Mouse (Mus musculus) liver, embryonic 14.5 days (tissue): ENCODE results near the gene Cldn10. TPM values are rescaled to one million over a fixed set of nuclear protein-coding genes. Genes with fewer than 3 reads are reported as not detected.

Experiments used
- ATAC-seq: fragments of 200-750 bp; cut with Nextera tagmentation; 2 replicates; pipeline ENCODE4 v1.8.0; 2017; ENCODE audit warnings: moderate number of reproducible peaks, mild to moderate bottlenecking, moderate library complexity; ENCODE audit not compliant: insufficient read depth
- DNase-seq, 3 experiments: peaks; one replicate each; pipeline ENCODE4 v3.0.0-alpha.2; 2012 to 2013; ENCODE audit warnings: low read depth in 3 of 3, low spot score in 3 of 3
- H3K27ac ChIP-seq: fragments of 300-500 bp; sonication (generic); 2 replicates; pipeline ENCODE4 v1.5.1; 2014; ENCODE audit warnings: moderate library complexity, mild to moderate bottlenecking, control low read depth, inconsistent platforms
- H3K27me3 ChIP-seq: fragments of 300-500 bp; sonication (generic); 2 replicates; pipeline ENCODE4 v1.6.1; 2014; ENCODE audit warnings: mild to moderate bottlenecking, low read length, moderate library complexity; ENCODE audit not compliant: control insufficient read depth, insufficient read depth
- H3K36me3 ChIP-seq: fragments of 300-500 bp; sonication (generic); replicated peaks from 2 replicates; pipeline ENCODE4 v1.6.1; 2014; ENCODE audit warnings: low read depth; ENCODE audit not compliant: control insufficient read depth, insufficient read depth
- H3K4me1 ChIP-seq, 2 experiments: fragments of 200-500 bp in 1 of 2; fragments of 300-500 bp in 1 of 2; sonication (generic) in 1 of 2; replicated peaks; 2 replicates each; pipeline ENCODE4 v1.6.1; 2012 to 2014; ENCODE audit warnings: antibody characterized with exemption in 1 of 2, inconsistent platforms in 1 of 2, low read length in 1 of 2; ENCODE audit not compliant: control insufficient read depth in 2 of 2, insufficient read depth in 2 of 2
- H3K4me2 ChIP-seq: fragments of 300-500 bp; sonication (generic); 2 replicates; pipeline ENCODE4 v1.6.1; 2014; ENCODE audit warnings: low read depth, mild to moderate bottlenecking, control low read depth, moderate library complexity
- H3K4me3 ChIP-seq, 2 experiments: fragments of 200-500 bp in 1 of 2; fragments of 300-500 bp in 1 of 2; sonication (generic) in 1 of 2; 2 replicates each; pipeline ENCODE4 v1.5.1; 2012 to 2014; ENCODE audit warnings: low read depth in 2 of 2, low read length in 2 of 2, mild to moderate bottlenecking in 2 of 2, control low read depth in 1 of 2, inconsistent platforms in 1 of 2, moderate library complexity in 1 of 2; ENCODE audit not compliant: insufficient read depth in 1 of 2
- H3K9ac ChIP-seq: fragments of 300-500 bp; sonication (generic); replicated peaks from 2 replicates; pipeline ENCODE4 v1.6.1; 2014; ENCODE audit warnings: mild to moderate bottlenecking, control low read depth, moderate library complexity
- H3K9me3 ChIP-seq: fragments of 300-500 bp; sonication (generic); 2 replicates; pipeline ENCODE4 v1.6.1; 2016; ENCODE audit warnings: low read length, mixed read lengths; ENCODE audit not compliant: control insufficient read depth
- CTCF ChIP-seq: IDR thresholded peaks from 2 replicates; pipeline ENCODE4 v1.5.1; 2016; ENCODE audit warnings: antibody characterized with exemption, low read depth, control low read depth
- EP300 ChIP-seq: IDR thresholded peaks from 2 replicates; pipeline ENCODE4 v1.6.1; 2016; ENCODE audit warnings: antibody characterized with exemption, low read depth
- WGBS: fragments of 180-500 bp; shearing (Covaris S2); extraction: QIAGEN DNeasy Blood & Tissue Kit; methylation state at CpG from one replicate; pipeline ENCODE4 v1.1.7; 2014; ENCODE audit not compliant: insufficient replicate concordance; 5-methylcytosine and 5-hydroxymethylcytosine counted together
- polyA plus RNA-seq, 2 experiments: library from polyadenylated mRNA; depleted of rRNA in 1 of 2; stranded (reverse) in 1 of 2; unstranded in 1 of 2; fragments of >200 nt; fragmentation: Nextera tagmentation in 1 of 2; extraction: Ambion mirVana in 1 of 2; gene quantifications; 2 replicates each; pipeline versions ENCODE4 v1.2.1 to v1.2.3; 2012 to 2014

The Cldn10 gene
- polyA plus RNA-seq, 2 experiments = 0.06 to 0.51 TPM

GRCm38 (mm10) chr14:118851496-118852107, 63.9 kb downstream of the Cldn10 start:
- Histone ChIP-seq H3K27me3 (peaks cover 18% of the 10 kb centered on the region), H3K36me3 (no peaks in the 10 kb centered on the region), H3K9me3 (no peaks in the 10 kb centered on the region), H3K27ac (no peak overlapping the region), H3K4me1 (no peaks in the 10 kb centered on the region), H3K9ac (no peak overlapping the region), H3K4me2 (no peak overlapping the region), H3K4me3 (no peak overlapping the region)
- DNase-seq = no peak
- ATAC-seq = no peak
- whole genome bisulfite sequencing = 46% methylated on average over 6 of the region's 6 CpGs
- TF ChIP-seq CTCF = no peak
- no peak for TF ChIP-seq EP300

- DNase-seq (no peak), ATAC-seq (peak; percentile 37)
- peak overlapping the region; percentile 77 for H3K4me2 ChIP-seq
- H3K9ac ChIP-seq = no peak overlapping the region; the same call in 1 of the 2 replicates
- H3K4me3 ChIP-seq = peak overlapping the region; percentile 53 to 56
- H3K27ac ChIP-seq = no peak overlapping the region
- H3K27me3 ChIP-seq = peaks cover 18% of the 10 kb centered on the region
- WGBS = 3% methylated on average over 48 of the region's 48 CpGs
- H3K4me1 ChIP-seq = no peaks in the 10 kb centered on the region; a peak in 1 of 4 replicates
- no peaks in the 10 kb centered on the region for H3K9me3 ChIP-seq
- H3K36me3 ChIP-seq = no peaks in the 10 kb centered on the region
- no peak for TF ChIP-seq EP300
Observed at GRCm38 (mm10) chr14:118854371-118855114, 66.8 kb downstream of the Cldn10 start.

- DNase-seq = no peak
- H3K27ac ChIP-seq = no peak overlapping the region
- H3K36me3 ChIP-seq = no peaks in the 10 kb centered on the region
- peak overlapping the region; percentile 53 to 56 for H3K4me3 ChIP-seq
- WGBS = 2% methylated on average over 28 of the region's 28 CpGs
- no peak overlapping the region; the same call in 1 of the 2 replicates for H3K9ac ChIP-seq
- H3K27me3 ChIP-seq = peaks cover 18% of the 10 kb centered on the region
- no peaks in the 10 kb centered on the region; a peak in 1 of 4 replicates for H3K4me1 ChIP-seq
- H3K9me3 ChIP-seq = no peaks in the 10 kb centered on the region
- H3K4me2 ChIP-seq = peak overlapping the region; percentile 77
- TF ChIP-seq CTCF = peak; percentile 26; the same call in 1 of the 2 replicates
- TF ChIP-seq EP300 = no peak
- ATAC-seq = no peak
Observed at GRCm38 (mm10) chr14:118855141-118855800, 67.6 kb downstream of the Cldn10 start.

GRCm38 (mm10) chr14:118856563-118856962, 68.9 kb downstream of the Cldn10 start:
- no peak for TF ChIP-seq CTCF
- no peak for TF ChIP-seq EP300
- 31% methylated on average over 6 of the region's 6 CpGs for WGBS
- H3K9ac ChIP-seq = no peak overlapping the region
- DNase-seq = no peak
- H3K27ac ChIP-seq = no peak overlapping the region
- H3K9me3 ChIP-seq = no peaks in the 10 kb centered on the region
- no peak for ATAC-seq
- no peak overlapping the region for H3K4me3 ChIP-seq
- no peak overlapping the region for H3K4me2 ChIP-seq
- peaks cover 18% of the 10 kb centered on the region for H3K27me3 ChIP-seq
- no peaks in the 10 kb centered on the region for H3K36me3 ChIP-seq
- no peaks in the 10 kb centered on the region; a peak in 1 of 4 replicates for H3K4me1 ChIP-seq

- peaks cover 18% of the 10 kb centered on the region for H3K27me3 ChIP-seq
- no peaks in the 10 kb centered on the region; a peak in 1 of 4 replicates for H3K4me1 ChIP-seq
- H3K4me3 ChIP-seq = no peak overlapping the region
- no peaks in the 10 kb centered on the region for H3K9me3 ChIP-seq
- H3K4me2 ChIP-seq = no peak overlapping the region
- H3K27ac ChIP-seq = no peak overlapping the region
- TF ChIP-seq CTCF (no peak), EP300 (no peak)
- H3K36me3 ChIP-seq = no peaks in the 10 kb centered on the region
- ATAC-seq (no peak), DNase-seq (no peak)
- H3K9ac ChIP-seq = no peak overlapping the region
- 66% methylated on average over 6 of the region's 6 CpGs for WGBS
Observed at GRCm38 (mm10) chr14:118858318-118858717, 70.6 kb downstream of the Cldn10 start.
